Mouse (Mus musculus) Patski (cell line): ENCODE data around the gene Mindy1. TPM values are rescaled to one million over a fixed set of nuclear protein-coding genes. Genes with fewer than 3 reads are reported as not detected.

Source experiments
- ATAC-seq: fragments of 100-300 bp; one replicate; pipeline ENCODE4 v1.8.0; 2021
- CTCF ChIA-PET: fragments of 350-600 bp; sonication (Branson Sonifier 250); formaldehyde crosslinking; loops from one replicate; lab custom pipeline; 2022; ENCODE audit warnings: inconsistent platforms; lab: Charles Lee
- POLR2A ChIA-PET: fragments of 350-600 bp; sonication (Branson Sonifier 250); formaldehyde crosslinking; loops from one replicate; lab custom pipeline; 2022; ENCODE audit warnings: antibody characterized with exemption, inconsistent platforms; lab: Charles Lee
- DNase-seq: peaks from one replicate; pipeline ENCODE4 v3.0.0-alpha.2; 2011; ENCODE audit warnings: low read depth, low spot score
- H3K27me3 ChIP-seq: fragments of 371-371 bp; one replicate; pipeline ENCODE4 v1.5.1; 2021
- CTCF ChIP-seq: fragments of 100-300 bp; IDR thresholded peaks from one replicate; pipeline ENCODE4 v1.5.1; 2021
- in situ Hi-C: fragments of 300-500 bp; cut with MboI; formaldehyde crosslinking; loops from 3 replicates; pipeline ENCODE4 v1.11.1; 2018; ENCODE audit warnings: low pct_unique_long_range_greater_than_20kb, mixed read lengths
- polyA plus RNA-seq: library from polyadenylated mRNA; unstranded; gene quantifications from one replicate; pipeline ENCODE4 v1.2.3, GENCODE M21; 2021

Mindy1 gene
- polyA plus RNA-seq, 1 experiment from 2014 or later: 80.5 TPM

DNA sequence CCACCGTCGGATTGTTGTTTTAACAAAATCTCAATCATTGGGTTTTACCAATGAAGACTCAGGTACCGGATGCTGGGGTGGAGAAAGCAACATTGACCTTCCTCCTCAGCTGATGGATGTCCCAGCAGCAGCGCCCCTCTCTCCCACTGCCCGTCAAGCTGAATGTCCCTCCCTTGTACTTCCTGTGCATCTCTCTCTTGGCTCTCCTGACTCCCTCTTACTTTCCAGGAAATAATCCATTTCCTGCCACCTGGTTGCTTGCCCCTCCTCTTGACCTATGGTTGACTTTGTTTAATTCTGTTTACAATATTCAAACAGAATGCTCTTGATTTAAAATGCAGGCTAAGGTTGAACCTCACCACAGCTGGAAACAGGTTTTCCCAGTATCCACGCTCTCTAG lies 9.0 kb downstream of the Mindy1 start:
- in situ Hi-C loops: no loop called here
- POLR2A ChIA-PET: interaction anchor here (1.3 kb wide), 1 partner anchor 8 kb away, joined by 4 read pairs; the partner anchor contains the start of gene Prune1

DNA sequence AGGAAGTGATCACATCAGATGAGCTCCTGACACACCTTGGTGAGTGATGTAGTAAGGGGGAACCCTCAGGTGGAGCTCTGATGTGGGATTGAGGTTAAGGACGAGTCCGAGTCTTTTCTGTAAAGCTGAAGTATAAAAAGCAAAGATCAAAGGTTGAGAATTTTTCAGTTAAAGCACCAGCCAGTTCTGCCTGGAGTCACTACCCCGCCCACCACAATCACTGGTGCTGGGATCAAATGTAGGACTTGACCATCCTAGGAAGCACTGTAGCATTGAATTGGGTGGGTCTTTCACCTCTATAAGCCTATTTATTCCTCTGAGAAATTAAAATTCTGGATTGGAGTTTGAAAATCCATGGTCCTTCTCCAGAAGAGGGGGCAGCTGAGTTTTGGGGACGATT lies 9.9 kb downstream of the Mindy1 start:
- no peak for ATAC-seq
- DNase-seq: no peak
- POLR2A ChIA-PET: interaction anchor here (0.6 to 1.3 kb wide), 2 partner anchors 9 to 26 kb away, joined by 4 read pairs; partner anchors contain the start of gene Prune1
- in situ Hi-C loops: no loop called here
- CTCF ChIA-PET: interaction anchor here (1.9 kb wide), 1 partner anchor 20 kb away, joined by 5 read pairs; no protein-coding TSS in a partner anchor
- no peaks in the 10 kb centered on the region for H3K27me3 ChIP-seq
- no peak for TF ChIP-seq CTCF

More for the DNA sequence above, 9.0 kb downstream of the Mindy1 start:
- TF ChIP-seq CTCF: no peak
- CTCF ChIA-PET: interaction anchor here (1.9 kb wide), 1 partner anchor 21 kb away, joined by 5 read pairs; no protein-coding TSS in a partner anchor
- ATAC-seq (no peak), DNase-seq (no peak)
- H3K27me3 ChIP-seq: no peaks in the 10 kb centered on the region

DNA sequence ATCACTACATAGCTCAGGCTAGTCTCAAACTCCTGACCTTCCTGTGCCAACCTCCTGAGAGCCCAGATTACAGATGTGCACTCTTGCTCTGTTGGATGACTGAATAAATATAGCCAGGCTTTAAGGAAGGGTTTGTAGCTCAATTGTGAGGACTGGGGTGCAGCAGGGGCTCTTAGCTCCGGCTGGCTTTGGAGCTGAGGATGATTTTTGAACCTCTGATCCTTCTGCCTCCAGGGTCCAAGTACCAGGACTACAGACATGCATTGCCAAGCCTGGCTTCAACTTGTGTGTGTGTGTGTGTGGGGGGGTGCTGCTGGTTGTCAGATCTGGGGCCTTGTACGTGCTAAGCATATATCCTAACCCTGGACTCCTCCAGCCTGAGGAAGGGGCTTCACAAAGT lies 11.8 kb downstream of the Mindy1 start:
- ATAC-seq: no peak
- no peaks in the 10 kb centered on the region for H3K27me3 ChIP-seq
- in situ Hi-C loops: no loop called here
- ChIA-PET POLR2A (interaction anchor here (0.7 to 1.6 kb wide), 4 partner anchors 9 to 23 kb away, joined by 3 to 5 read pairs (median 4); partner anchors contain the start of genes Cers2 and Mindy1), CTCF (interaction anchor here (1.0 to 3.8 kb wide), 2 partner anchors 9 to 19 kb away, joined by 3 to 20 read pairs; no protein-coding TSS in a partner anchor)
- no peak for TF ChIP-seq CTCF
- DNase-seq: no peak

DNA sequence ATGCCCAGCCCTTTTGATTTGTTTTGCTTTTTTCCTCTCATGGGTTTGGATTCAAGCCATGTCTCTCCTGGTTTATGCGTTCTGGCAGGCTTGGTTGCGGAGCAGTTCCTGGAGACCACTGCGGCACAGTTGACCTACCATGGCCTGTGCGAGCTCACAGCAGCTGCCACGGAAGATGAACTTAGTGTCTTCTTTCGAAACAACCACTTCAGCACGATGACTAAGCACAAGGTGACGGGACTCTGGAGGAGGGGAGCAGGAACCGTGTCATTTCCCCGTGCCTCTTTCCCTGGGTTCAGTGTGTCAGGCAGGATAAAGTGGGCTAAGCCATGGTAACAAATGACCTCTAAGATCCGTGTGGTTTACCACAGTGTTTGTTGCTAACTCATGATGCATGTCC lies 12.4 kb downstream of the Mindy1 start:
- H3K27me3 ChIP-seq: no peaks in the 10 kb centered on the region
- TF ChIP-seq CTCF: no peak
- peak; percentile 100 for DNase-seq
- CTCF ChIA-PET: interaction anchor here (1.0 to 3.8 kb wide), 3 partner anchors 10 to 18 kb away, joined by 3 to 20 read pairs (median 3); no protein-coding TSS in a partner anchor
- ATAC-seq: peak; percentile 89
- POLR2A ChIA-PET: interaction anchor here (0.9 to 2.4 kb wide), 5 partner anchors 10 to 22 kb away, joined by 3 to 13 read pairs (median 5); partner anchors contain the start of genes Anxa9, Cers2 and Mindy1
- in situ Hi-C loops: no loop called here

DNA sequence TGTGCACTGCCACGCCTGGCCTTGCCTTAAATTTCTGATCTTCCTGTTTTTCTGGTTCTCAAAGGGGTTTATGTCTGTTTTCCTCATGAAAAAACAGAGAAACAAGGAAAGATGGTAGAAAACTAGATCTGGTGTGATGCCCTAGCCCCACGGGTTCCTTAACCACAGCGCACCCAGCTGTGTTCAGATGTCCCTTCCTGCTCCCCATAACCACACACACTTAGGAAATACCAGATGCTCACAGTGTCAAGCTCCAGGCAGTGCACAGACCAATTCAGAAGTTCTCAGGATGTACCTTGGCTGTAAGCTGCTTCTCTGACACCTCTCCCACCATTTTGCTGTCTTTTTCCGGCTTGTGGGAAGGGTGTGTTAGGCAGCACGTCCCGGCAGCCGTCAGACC lies 13.2 kb downstream of the Mindy1 start:
- no peak for ATAC-seq
- H3K27me3 ChIP-seq: no peaks in the 10 kb centered on the region
- no peak for DNase-seq
- ChIA-PET CTCF (interaction anchor here (1.4 to 3.8 kb wide), 6 partner anchors 11 to 64 kb away, joined by 3 to 20 read pairs (median 6); no protein-coding TSS in a partner anchor), POLR2A (interaction anchor here (0.6 to 2.4 kb wide), 6 partner anchors 9 to 28 kb away, joined by 3 to 13 read pairs (median 4); partner anchors contain the start of genes Anxa9 and Cers2)
- in situ Hi-C loops: no loop called here
- no peak for TF ChIP-seq CTCF

DNA sequence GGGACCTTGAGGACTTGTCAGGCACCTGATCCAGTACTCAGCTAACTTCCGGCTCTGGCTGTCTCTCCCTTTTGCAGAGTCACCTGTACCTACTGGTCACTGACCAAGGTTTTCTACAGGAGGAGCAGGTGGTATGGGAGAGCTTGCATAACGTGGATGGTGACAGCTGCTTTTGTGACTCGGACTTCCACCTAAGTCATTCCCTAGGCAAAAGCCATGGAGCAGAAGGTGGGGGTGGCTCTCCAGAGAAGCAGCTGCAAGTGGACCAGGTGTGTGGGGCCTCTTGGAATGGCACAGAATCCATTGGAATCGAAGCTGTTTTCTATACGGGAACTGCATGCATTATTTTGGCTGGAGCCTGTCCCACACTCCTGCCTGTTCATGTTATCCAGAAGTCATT lies 13.6 kb downstream of the Mindy1 start:
- in situ Hi-C loops: no loop called here
- DNase-seq (no peak), ATAC-seq (no peak)
- TF ChIP-seq CTCF: no peak
- ChIA-PET POLR2A (interaction anchor here (0.8 to 2.4 kb wide), 5 partner anchors 8 to 21 kb away, joined by 3 to 13 read pairs (median 4); partner anchors contain the start of genes Anxa9 and Cers2), CTCF (interaction anchor here (0.9 to 3.8 kb wide), 7 partner anchors 10 to 107 kb away, joined by 3 to 20 read pairs (median 6); partner anchors contain the start of gene 4930558C23Rik)
- no peaks in the 10 kb centered on the region for H3K27me3 ChIP-seq

DNA sequence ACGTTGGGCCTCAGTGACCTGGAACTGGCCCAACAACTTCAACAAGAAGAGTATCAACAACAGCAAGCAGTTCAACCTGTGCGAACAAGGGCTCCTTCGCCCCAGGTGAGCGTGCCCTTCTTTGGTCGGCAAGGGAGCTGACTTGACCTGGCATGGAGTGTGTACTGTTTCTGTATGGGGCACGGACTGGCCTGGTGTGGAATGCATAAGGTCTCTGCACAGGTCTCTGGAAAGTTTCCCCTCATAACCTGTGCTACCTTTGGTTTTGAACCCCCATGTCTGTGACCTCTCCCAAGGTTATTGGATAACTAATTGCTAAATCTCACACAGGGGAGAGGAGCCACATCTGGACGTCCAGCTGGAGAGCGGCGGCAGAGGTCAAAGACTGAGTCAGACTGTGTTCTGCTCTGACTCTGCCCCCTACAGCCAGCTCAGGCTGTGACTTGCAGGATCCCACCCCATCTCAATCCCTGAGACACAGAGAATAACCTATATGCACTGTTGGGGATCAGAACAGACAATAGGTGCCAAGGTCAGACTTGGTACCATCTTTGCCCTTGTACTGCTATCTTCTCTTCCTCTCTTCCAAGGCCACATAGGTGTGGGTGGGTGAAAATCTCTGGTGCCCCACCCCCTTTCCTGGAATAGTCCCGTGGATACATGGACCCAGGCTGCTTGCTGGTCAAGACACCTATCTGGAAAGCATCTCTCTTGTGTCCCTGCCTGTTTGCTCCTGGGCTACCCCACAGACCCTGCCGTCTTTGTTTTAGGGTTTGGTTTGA lies 14.4 kb downstream of the Mindy1 start:
- POLR2A ChIA-PET: interaction anchor here (0.8 to 2.4 kb wide), 4 partner anchors 11 to 20 kb away, joined by 3 to 13 read pairs (median 6); partner anchors contain the start of genes Anxa9 and Cers2
- H3K27me3 ChIP-seq: no peaks in the 10 kb centered on the region
- CTCF ChIA-PET: interaction anchor here (0.7 to 3.8 kb wide), 7 partner anchors 12 to 107 kb away, joined by 3 to 20 read pairs (median 6); partner anchors contain the start of gene 4930558C23Rik
- TF ChIP-seq CTCF: no peak
- in situ Hi-C loops: no loop called here
- ATAC-seq (no peak), DNase-seq (no peak)

DNA sequence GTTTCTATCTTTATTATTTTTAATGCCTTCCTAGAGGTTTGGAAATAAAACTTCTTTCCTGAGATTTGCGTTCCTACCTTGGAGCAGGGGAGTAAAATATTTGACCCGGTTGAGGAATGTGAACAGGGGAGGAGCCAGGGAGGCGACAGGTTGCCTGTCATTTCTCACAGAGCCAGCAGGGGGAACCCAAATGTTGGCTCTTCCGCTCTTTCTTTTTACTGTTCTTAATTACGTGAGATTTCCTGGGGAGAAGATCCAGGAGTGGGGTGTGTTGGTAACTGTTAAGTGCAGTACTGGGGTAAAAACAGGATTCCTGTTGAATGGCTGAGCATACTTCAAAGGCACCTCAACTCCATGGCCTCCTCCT lies 14.9 kb downstream of the Mindy1 start:
- ATAC-seq: no peak
- in situ Hi-C loops: no loop called here
- ChIA-PET POLR2A (interaction anchor here (1.2 to 2.0 kb wide), 2 partner anchors 14 to 19 kb away, joined by 3 to 8 read pairs; partner anchors contain the start of genes Cers2 and Prune1), CTCF (interaction anchor here (1.4 to 3.8 kb wide), 4 partner anchors 11 to 66 kb away, joined by 3 to 20 read pairs (median 6); partner anchors contain the start of gene Anxa9)
- DNase-seq: no peak
- no peak for TF ChIP-seq CTCF
- H3K27me3 ChIP-seq: no peaks in the 10 kb centered on the region

DNA sequence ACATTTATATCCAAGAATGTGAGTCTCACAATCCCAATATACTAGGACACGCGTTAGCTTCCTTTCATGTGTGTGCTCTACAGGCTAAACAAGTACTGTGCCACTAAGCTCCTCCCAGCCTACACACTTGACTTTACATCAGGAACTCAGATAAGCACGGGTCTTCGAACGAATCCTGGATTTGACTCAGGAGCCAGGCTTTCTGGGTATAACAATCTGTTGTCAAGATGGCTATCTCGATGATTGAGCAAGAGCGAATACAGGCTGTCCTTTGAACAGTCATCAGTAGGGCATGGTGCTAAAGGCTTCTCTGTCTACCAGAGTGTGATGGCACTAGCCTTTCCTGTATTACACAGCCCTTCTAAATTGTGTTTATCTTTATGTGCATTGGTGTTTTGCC lies 16.9 kb downstream of the Mindy1 start:
- TF ChIP-seq CTCF: no peak
- H3K27me3 ChIP-seq: no peaks in the 10 kb centered on the region
- DNase-seq (no peak), ATAC-seq (no peak)
- CTCF ChIA-PET: interaction anchor here (0.7 to 1.2 kb wide), 3 partner anchors 13 to 23 kb away, joined by 3 to 4 read pairs (median 3); no protein-coding TSS in a partner anchor
- POLR2A ChIA-PET: interaction anchor here (2.0 kb wide), 1 partner anchor 16 kb away, joined by 8 read pairs; the partner anchor contains the start of gene Prune1
- in situ Hi-C loops: no loop called here
